Mouse (Mus musculus) inflammation-experienced regulatory T-cells (primary cell): Measurements from ENCODE around the gene Fxyd2. TPM values are rescaled to one million over a fixed set of nuclear protein-coding genes. Genes with fewer than 3 reads are reported as not detected.

Experiments used
- polyA plus RNA-seq, 2 experiments: library from polyadenylated mRNA; unstranded; fragments of 100-300 nt; shearing (Covaris generic); gene quantifications; one replicate each; pipeline ENCODE4 v1.2.1; 2017

The Fxyd2 gene
- not detected for polyA plus RNA-seq

DNA sequence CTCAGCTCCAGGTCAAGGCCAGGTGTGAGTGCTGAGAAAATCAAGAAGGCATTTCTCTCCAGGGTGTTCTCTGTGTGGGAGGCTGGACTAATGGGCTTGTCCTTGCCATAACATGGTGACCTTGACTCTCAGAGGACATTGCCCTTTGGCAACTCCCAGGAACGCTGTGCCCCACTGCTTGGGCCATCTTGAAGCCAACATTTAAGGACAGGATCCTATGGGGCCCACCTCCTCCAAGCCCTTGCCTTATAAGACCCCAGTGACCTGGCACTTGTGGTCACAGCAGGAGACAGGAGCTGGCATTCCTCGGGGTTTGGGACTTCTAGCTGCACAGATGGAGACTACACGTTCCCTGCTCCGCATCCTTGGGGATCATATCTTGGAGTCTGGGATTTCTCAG lies at the start of gene Fxyd2:
Gene Fxyd2 (plus strand): TSS at position 236 of the 400 bp plus-strand sequence.

DNA sequence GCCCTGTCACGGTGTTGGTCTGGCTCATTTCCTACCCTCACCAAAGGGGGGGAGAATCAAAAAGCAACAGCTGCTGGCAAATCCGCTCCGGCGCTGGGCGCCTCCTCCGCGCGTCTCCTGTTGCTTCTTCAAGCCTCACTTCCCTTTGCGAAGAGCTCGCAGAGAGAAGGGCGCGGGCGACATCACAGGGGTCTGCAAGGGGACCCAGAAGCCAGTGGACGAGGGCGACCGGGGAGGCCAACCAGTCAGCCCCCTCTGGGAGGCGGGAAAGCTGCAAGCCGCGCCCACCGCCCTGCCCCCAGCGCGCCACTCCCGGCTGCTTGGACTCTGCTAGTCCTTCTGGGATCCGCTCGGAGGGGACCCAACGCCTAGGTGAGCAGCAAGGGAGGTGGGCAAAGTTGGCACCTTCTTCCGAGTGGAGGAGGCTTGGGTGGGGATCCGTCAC lies 29.3 kb upstream of the Fxyd2 start, which contains the start of gene Fxyd6:
Gene Fxyd6 (plus strand): TSS at position 69 of the 445 bp plus-strand sequence.

GRCm38 (mm10) chr9:45426456-45426855 lies 27.0 kb downstream of the Fxyd2 start, which contains the start of gene Dscaml1:
Dscaml1 (plus strand) TSS chr9:45426628.

Other genes starting within 250 kb of the Fxyd2 start
- gene BC049352, start 217.7 kb upstream of the Fxyd2 start, polyA plus RNA-seq, result 1 to 10 TPM; 1.5 to 6.0 TPM
- gene Tmprss4, start 195.6 kb upstream of the Fxyd2 start, polyA plus RNA-seq, result under 1 TPM; 0.31 to 0.89 TPM
- 100 to 1,000 TPM in 1 of 2 experiments, 10 to 100 TPM in 1; 39.1 to 103 TPM for gene Il10ra, start 130.5 kb upstream of the Fxyd2 start, polyA plus RNA-seq
- gene Tmprss13, start 80.6 kb upstream of the Fxyd2 start, polyA plus RNA-seq, result 1 to 10 TPM in 1 of 2 experiments, under 1 TPM in 1; 0.28 to 1.4 TPM
- gene Fxyd6, start 29.5 kb upstream of the Fxyd2 start, polyA plus RNA-seq, result under 1 TPM in 1 of 2 experiments, not detected in 1; 0.23 TPM
- 1 to 10 TPM in 1 of 2 experiments, under 1 TPM in 1; 0.07 to 4.3 TPM for gene Dscaml1, start 27.0 kb downstream of the Fxyd2 start, polyA plus RNA-seq